Comparison of ENCODE assay signal across 13 mouse cellular contexts in the genomic region with DNA sequence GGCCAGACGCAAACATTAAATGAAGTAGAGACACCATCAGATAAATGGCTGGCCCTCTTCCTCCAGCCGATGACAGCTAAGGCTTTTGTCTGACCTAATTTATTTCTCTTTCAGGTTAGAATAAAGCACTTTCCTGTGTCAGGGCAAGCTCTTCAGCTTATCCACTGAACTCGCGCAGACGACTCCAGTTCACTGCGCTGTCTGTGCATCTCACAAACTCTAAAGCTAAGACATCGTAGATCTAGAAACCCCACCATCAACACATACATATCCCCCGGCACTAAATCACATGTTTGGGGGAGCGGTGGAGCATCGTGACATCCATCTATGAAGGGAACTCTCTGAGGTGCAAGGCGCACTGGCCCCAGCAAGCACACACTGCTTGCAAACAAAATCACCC. TPM values are rescaled to one million over a fixed set of nuclear protein-coding genes. Genes with fewer than 3 reads are reported as not detected.
DNase-seq lines count a peak whose midpoint lies in the region; ATAC-seq lines count a peak whose summit lies in the region.
"Had no signal": no experiment of that assay in that cellular context is flagged by ENCODE, and none has a peak within 500 bp of the region (broad histone marks: within the 10 kb centered on the region; RNA-seq: fewer than 3 reads in every experiment).

No protein-coding gene starts in this region.

- no peaks in the 10 kb centered on the region for H3K9me3 ChIP-seq in neural tube, embryonic 11.5 days (ENCODE audit: control insufficient read depth, low read length)
- no peaks in the 10 kb centered on the region for H3K9me3 ChIP-seq in embryonic facial prominence, embryonic 15.5 days (replicated peaks)
- H3K9me3 ChIP-seq in hindbrain, embryonic 16.5 days (ENCODE audit: control insufficient read depth, low read length): no peaks in the 10 kb centered on the region
- no peaks in the 10 kb centered on the region for H3K9me3 ChIP-seq in neural tube, embryonic 12.5 days
- H3K9me3 ChIP-seq: megakaryocyte, embryonic 14.5 days had no signal

- H3K4me1 ChIP-seq in neural tube, embryonic 11.5 days (ENCODE audit: control insufficient read depth, insufficient read depth, low read length): peaks cover 19% of the 10 kb centered on the region
- H3K4me1 ChIP-seq in embryonic facial prominence, embryonic 15.5 days: peaks cover 73% of the 10 kb centered on the region
- H3K4me1 ChIP-seq in hindbrain, embryonic 16.5 days (ENCODE audit: control insufficient read depth, insufficient read depth, low read depth, low read length): peaks cover 3% of the 10 kb centered on the region
- H3K4me1 ChIP-seq in neural tube, embryonic 12.5 days: peaks cover 60% of the 10 kb centered on the region

- no peak overlapping the region for H3K27ac ChIP-seq in neural tube, embryonic 11.5 days (ENCODE audit: low read depth, low read length)
- peak overlapping the region; percentile 7; the same call in 1 of the 2 replicates for H3K27ac ChIP-seq in embryonic facial prominence, embryonic 15.5 days (replicated peaks)
- 0 out of 2 replicates have a peak overlapping the region, but pooled peaks have one; percentile 14 for H3K27ac ChIP-seq in hindbrain, embryonic 16.5 days (ENCODE audit: low read depth, low read length)
- no peak overlapping the region for H3K27ac ChIP-seq in neural tube, embryonic 12.5 days

- no peak for DNase-seq in neural tube, embryonic 11.5 days (ENCODE audit: low spot score)
- no peak for DNase-seq in neural tube, embryonic 10.5 days (ENCODE audit: extremely low spot score, low spot score)
- DNase-seq in layer of hippocampus, adult 11-12 months (ENCODE audit: low spot score): no peak
- DNase-seq in kidney, adult 18-20 months: no peak
- no peak for DNase-seq in kidney, adult 9 months
- DNase-seq: adrenal gland, adult 2 months; gastrocnemius, postnatal 14 days; liver, postnatal 0 days; right cerebral cortex, postnatal 25 days had no signal

- H3K9ac ChIP-seq in neural tube, embryonic 11.5 days (ENCODE audit: low read length): no peak overlapping the region
- 0 out of 2 replicates have a peak overlapping the region, but pooled peaks have one; percentile 1 for H3K9ac ChIP-seq in embryonic facial prominence, embryonic 15.5 days
- H3K9ac ChIP-seq in hindbrain, embryonic 16.5 days (ENCODE audit: low read depth, low read length): peak overlapping the region; percentile 20; the same call in 1 of the 2 replicates
- 0 out of 2 replicates have a peak overlapping the region, but pooled peaks have one; percentile 22 for H3K9ac ChIP-seq in neural tube, embryonic 12.5 days
- H3K9ac ChIP-seq: liver, postnatal 0 days had no signal

- H3K4me3 ChIP-seq in neural tube, embryonic 11.5 days (ENCODE audit: low read depth, low read length): no peak overlapping the region
- H3K4me3 ChIP-seq in embryonic facial prominence, embryonic 15.5 days (replicated peaks): peak overlapping the region; percentile 84
- peak overlapping the region; percentile 26 for H3K4me3 ChIP-seq in hindbrain, embryonic 16.5 days (ENCODE audit: low read length)
- H3K4me3 ChIP-seq in neural tube, embryonic 12.5 days: peak overlapping the region; percentile 18; the same call in 1 of the 2 replicates
- H3K4me3 ChIP-seq: megakaryocyte, embryonic 14.5 days had no signal

- peaks cover 8% of the 10 kb centered on the region; the same call in 1 of the 2 replicates for H3K27me3 ChIP-seq in neural tube, embryonic 11.5 days (ENCODE audit: control insufficient read depth, insufficient read depth, low read length)
- H3K27me3 ChIP-seq in embryonic facial prominence, embryonic 15.5 days: no peaks in the 10 kb centered on the region
- no peaks in the 10 kb centered on the region for H3K27me3 ChIP-seq in hindbrain, embryonic 16.5 days (replicated peaks; ENCODE audit: control insufficient read depth, insufficient read depth, low read length)
- peaks cover 7% of the 10 kb centered on the region for H3K27me3 ChIP-seq in neural tube, embryonic 12.5 days (replicated peaks)

- WGBS in neural tube, embryonic 11.5 days: 53% methylated on average over 11 of the region's 11 CpGs
- WGBS in embryonic facial prominence, embryonic 15.5 days: 54% methylated on average over 11 of the region's 11 CpGs
- WGBS in hindbrain, embryonic 16.5 days: 50% methylated on average over 11 of the region's 11 CpGs
- 40% methylated on average over 11 of the region's 11 CpGs for WGBS in neural tube, embryonic 12.5 days

- H3K36me3 ChIP-seq in neural tube, embryonic 11.5 days (ENCODE audit: control insufficient read depth, insufficient read depth, low read length): no peaks in the 10 kb centered on the region
- no peaks in the 10 kb centered on the region for H3K36me3 ChIP-seq in embryonic facial prominence, embryonic 15.5 days
- no peaks in the 10 kb centered on the region for H3K36me3 ChIP-seq in hindbrain, embryonic 16.5 days (ENCODE audit: control insufficient read depth, insufficient read depth, low read length)
- no peaks in the 10 kb centered on the region for H3K36me3 ChIP-seq in neural tube, embryonic 12.5 days

- ATAC-seq in neural tube, embryonic 11.5 days (ENCODE audit: insufficient read depth, low FRiP score, low TSS enrichment): no peak
- no peak for ATAC-seq in embryonic facial prominence, embryonic 15.5 days (ENCODE audit: insufficient number of reproducible peaks, low FRiP score, low TSS enrichment, low read depth)
- no peak for ATAC-seq in hindbrain, embryonic 16.5 days
- ATAC-seq in neural tube, embryonic 12.5 days (ENCODE audit: low FRiP score, low read depth): no peak
- ATAC-seq: liver, postnatal 0 days had no signal

- peak overlapping the region; percentile 11 for H3K4me2 ChIP-seq in neural tube, embryonic 11.5 days (ENCODE audit: low read depth)
- peak overlapping the region; percentile 92 for H3K4me2 ChIP-seq in embryonic facial prominence, embryonic 15.5 days (replicated peaks)
- H3K4me2 ChIP-seq in hindbrain, embryonic 16.5 days (ENCODE audit: low read length): peak overlapping the region; percentile 50
- H3K4me2 ChIP-seq in neural tube, embryonic 12.5 days (replicated peaks): peak overlapping the region; percentile 81

RNA-seq across cellular contexts. Expression of a gene that starts 5.5 kb away (rescaled TPM):
- 9.4 and 9.5 TPM in 2 replicates for polyA plus RNA-seq in neural tube, embryonic 11.5 days (2014; fragmentation: Nextera tagmentation; extraction: Ambion mirVana)
- polyA plus RNA-seq in embryonic facial prominence, embryonic 15.5 days (2015; fragmentation: Nextera tagmentation; extraction: Ambion mirVana): 27.0 and 28.8 TPM in 2 replicates
- polyA plus RNA-seq in hindbrain, embryonic 16.5 days (2015; fragmentation: Nextera tagmentation; extraction: Ambion mirVana): 12.0 and 16.7 TPM in 2 replicates
- polyA plus RNA-seq in neural tube, embryonic 12.5 days (2016; fragmentation: Nextera tagmentation; extraction: Ambion mirVana): 25.9 and 27.1 TPM in 2 replicates
- polyA plus RNA-seq: liver, postnatal 0 days had no signal

Comparison
In these comparisons a context has a peak if more than half of its experiments do, and no peak if none do; other contexts are left out.
1. H3K27ac ChIP-seq: peak in embryonic facial prominence, embryonic 15.5 days (single experiment) and hindbrain, embryonic 16.5 days (single experiment); none in neural tube, embryonic 11.5 days (single experiment) and neural tube, embryonic 12.5 days (single experiment).
2. H3K4me2 ChIP-seq: peak in every context shown above with its lines; median percentile 92 in embryonic facial prominence, embryonic 15.5 days; 81 in neural tube, embryonic 12.5 days; 50 in hindbrain, embryonic 16.5 days; 11 in neural tube, embryonic 11.5 days.